Mouse (Mus musculus): Measurements from ENCODE around the gene Gm9817. TPM values are rescaled to one million over a fixed set of nuclear protein-coding genes. Genes with fewer than 3 reads are reported as not detected.

The Gm9817 gene
- polyA plus RNA-seq, 1 experiment from 2014 or later: 0.06 TPM

DNA sequence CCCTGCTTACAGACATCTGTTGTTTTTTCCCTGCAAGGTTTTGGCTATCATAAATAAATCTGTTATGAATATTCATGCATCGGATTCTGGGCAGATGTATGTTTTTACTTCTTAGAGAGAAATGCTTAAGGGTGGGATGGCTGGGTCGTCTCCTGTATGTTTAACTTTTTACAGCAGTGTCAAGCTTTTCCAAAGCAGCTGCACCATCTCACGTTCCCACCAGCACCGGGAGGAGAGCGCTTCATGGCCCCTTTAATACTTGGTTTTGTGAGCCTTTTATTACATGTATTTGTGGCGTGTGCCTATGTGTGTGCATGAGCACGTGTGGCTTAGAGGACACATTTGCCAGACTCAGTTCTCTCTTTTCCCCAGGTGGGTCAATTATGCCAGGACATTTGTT lies 37.8 kb upstream of the Gm9817 start:
- Histone ChIP-seq H3K9me3 (ENCODE audit: control insufficient read depth, low read length) (no peaks in the 10 kb centered on the region), H3K27me3 (replicated peaks; ENCODE audit: control insufficient read depth, insufficient read depth, low read length) (no peaks in the 10 kb centered on the region), H3K9ac (ENCODE audit: low read depth, low read length) (no peak overlapping the region), H3K36me3 (ENCODE audit: control insufficient read depth, insufficient read depth, low read length) (no peaks in the 10 kb centered on the region), H3K4me2 (ENCODE audit: low read length) (no peak overlapping the region), H3K4me3 (ENCODE audit: low read length) (no peak overlapping the region), H3K27ac (ENCODE audit: low read depth, low read length) (no peak overlapping the region), H3K4me1 (ENCODE audit: control insufficient read depth, insufficient read depth, low read depth, low read length) (no peaks in the 10 kb centered on the region)
- 76% methylated on average over 7 of the region's 7 CpGs for WGBS
- no peak for ATAC-seq

DNA sequence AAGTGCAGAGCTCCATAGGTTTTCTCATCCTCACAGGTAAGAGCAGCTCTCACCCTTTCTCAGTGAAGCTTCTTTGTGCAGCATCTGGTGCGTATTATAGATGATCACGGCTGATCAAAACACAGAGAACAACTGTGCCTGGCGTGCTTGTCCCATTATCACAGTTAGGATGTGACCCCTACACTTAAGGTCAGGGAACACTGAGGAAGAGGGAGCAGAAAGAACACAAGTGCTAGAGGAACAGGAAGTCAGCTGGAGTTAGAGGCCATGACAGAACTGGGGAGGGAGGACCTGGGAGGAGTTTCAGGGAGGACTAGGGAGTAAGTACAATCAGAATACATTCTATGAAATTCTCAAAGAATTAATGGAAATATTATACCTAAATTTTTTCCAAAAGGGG lies 35.0 kb upstream of the Gm9817 start:
- Histone ChIP-seq H3K9ac (ENCODE audit: low read depth, low read length) (no peak overlapping the region), H3K27ac (ENCODE audit: low read depth, low read length) (no peak overlapping the region), H3K4me1 (ENCODE audit: control insufficient read depth, insufficient read depth, low read depth, low read length) (no peaks in the 10 kb centered on the region), H3K4me3 (ENCODE audit: low read length) (no peak overlapping the region), H3K4me2 (ENCODE audit: low read length) (no peak overlapping the region), H3K27me3 (replicated peaks; ENCODE audit: control insufficient read depth, insufficient read depth, low read length) (no peaks in the 10 kb centered on the region), H3K36me3 (ENCODE audit: control insufficient read depth, insufficient read depth, low read length) (no peaks in the 10 kb centered on the region), H3K9me3 (ENCODE audit: control insufficient read depth, low read length) (no peaks in the 10 kb centered on the region)
- ATAC-seq: no peak
- WGBS: 90% methylated on average over 3 of the region's 3 CpGs

DNA sequence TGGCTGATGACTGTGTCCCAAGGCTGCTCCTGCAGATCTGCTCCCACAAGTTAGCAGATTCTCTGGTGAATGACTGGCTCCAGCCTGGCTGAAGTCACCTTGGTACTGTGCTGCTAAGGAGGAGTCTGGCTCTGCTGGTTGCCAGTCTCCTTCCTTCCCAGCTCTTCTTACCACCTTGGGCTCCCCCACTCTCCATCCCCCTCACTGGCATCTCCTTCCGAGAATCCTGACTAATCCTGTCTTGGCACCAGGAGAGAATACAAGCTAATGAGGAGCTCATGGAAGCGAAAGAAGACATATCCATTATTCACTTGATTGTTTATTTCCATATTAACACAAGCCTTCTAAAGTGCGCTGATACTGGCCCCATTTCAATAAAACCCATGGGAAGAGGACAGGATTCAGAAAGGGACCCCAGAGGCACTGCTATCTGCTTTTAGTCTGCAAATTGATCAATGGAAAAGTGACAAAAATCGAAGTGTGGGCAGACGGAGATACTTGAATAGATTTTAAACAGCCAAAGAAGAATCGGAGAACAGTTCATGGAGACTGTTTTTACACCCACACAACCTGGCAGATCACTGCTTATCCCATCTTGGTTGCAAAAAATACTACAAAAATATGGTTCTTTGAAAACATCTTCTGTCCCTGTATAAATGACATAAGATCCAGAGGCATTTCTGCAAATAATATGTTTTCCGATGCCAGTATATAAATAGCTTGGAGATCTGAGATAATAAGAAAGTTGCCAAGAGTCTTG lies 29.1 kb upstream of the Gm9817 start:
- 67% methylated on average over 7 of the region's 7 CpGs for WGBS

DNA sequence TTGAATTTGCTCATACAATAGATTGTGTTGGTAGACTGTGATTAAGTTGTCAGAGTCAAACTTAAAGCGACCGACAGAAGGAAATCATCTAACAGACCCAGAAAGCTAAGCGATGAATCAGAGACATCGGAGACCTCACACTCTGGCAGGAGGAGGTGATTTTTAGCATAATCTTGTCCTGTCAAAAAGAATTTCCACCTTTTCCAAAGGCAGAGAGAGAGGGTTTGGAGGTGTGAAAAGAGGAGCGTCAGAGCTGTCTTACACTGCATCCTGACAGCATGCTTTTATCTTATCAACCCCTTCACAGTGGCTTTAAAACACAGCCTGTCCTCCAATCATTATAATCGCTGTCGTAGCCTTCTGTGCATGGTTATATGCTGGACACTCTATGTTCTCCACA lies 25.7 kb upstream of the Gm9817 start:
- Histone ChIP-seq H3K27me3 (replicated peaks; ENCODE audit: control insufficient read depth, insufficient read depth, low read length) (no peaks in the 10 kb centered on the region), H3K4me2 (ENCODE audit: low read length) (no peak overlapping the region), H3K9ac (ENCODE audit: low read depth, low read length) (no peak overlapping the region), H3K27ac (ENCODE audit: low read depth, low read length) (no peak overlapping the region), H3K4me1 (ENCODE audit: control insufficient read depth, insufficient read depth, low read depth, low read length) (no peaks in the 10 kb centered on the region), H3K4me3 (ENCODE audit: low read length) (no peak overlapping the region), H3K9me3 (ENCODE audit: control insufficient read depth, low read length) (no peaks in the 10 kb centered on the region), H3K36me3 (ENCODE audit: control insufficient read depth, insufficient read depth, low read length) (no peaks in the 10 kb centered on the region)
- WGBS: 76% methylated on average over 7 of the region's 7 CpGs
- no peak for ATAC-seq

More for the DNA sequence above, 29.1 kb upstream of the Gm9817 start:
- Histone ChIP-seq H3K36me3 (ENCODE audit: control insufficient read depth, insufficient read depth, low read length) (no peaks in the 10 kb centered on the region), H3K4me1 (ENCODE audit: control insufficient read depth, insufficient read depth, low read depth, low read length) (no peaks in the 10 kb centered on the region), H3K9ac (ENCODE audit: low read depth, low read length) (no peak overlapping the region), H3K27me3 (replicated peaks; ENCODE audit: control insufficient read depth, insufficient read depth, low read length) (no peaks in the 10 kb centered on the region), H3K4me3 (ENCODE audit: low read length) (no peak overlapping the region), H3K4me2 (ENCODE audit: low read length) (no peak overlapping the region), H3K9me3 (ENCODE audit: control insufficient read depth, low read length) (no peaks in the 10 kb centered on the region), H3K27ac (ENCODE audit: low read depth, low read length) (no peak overlapping the region)
- ATAC-seq: no peak

DNA sequence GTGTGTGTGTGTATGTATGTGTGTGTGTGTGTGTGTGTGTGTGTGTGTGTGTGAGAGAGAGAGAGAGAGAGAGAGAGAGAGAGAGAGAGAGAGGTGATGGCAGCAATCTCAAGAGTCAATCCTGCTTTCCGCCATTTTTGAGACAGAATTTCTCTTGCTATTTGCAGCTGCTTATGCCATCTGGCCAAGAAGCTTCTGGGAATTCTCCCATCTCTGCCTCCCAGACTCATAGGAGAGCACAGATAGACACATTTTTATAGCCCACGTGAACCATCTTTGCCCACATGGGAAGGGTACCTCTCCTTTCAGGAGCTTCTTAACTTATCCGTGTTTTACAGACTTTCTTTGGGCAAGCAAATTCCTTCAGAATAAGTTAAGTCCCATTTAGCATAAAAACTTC lies 24.6 kb upstream of the Gm9817 start:
- H3K27me3 ChIP-seq (replicated peaks; ENCODE audit: control insufficient read depth, insufficient read depth, low read length): no peaks in the 10 kb centered on the region
- no peaks in the 10 kb centered on the region for H3K4me1 ChIP-seq (ENCODE audit: control insufficient read depth, insufficient read depth, low read depth, low read length)
- no peaks in the 10 kb centered on the region for H3K36me3 ChIP-seq (ENCODE audit: control insufficient read depth, insufficient read depth, low read length)
- no peak overlapping the region for H3K27ac ChIP-seq (ENCODE audit: low read depth, low read length)
- ATAC-seq: no peak
- no peak overlapping the region for H3K4me2 ChIP-seq (ENCODE audit: low read length)
- H3K4me3 ChIP-seq (ENCODE audit: low read length): no peak overlapping the region
- H3K9me3 ChIP-seq (ENCODE audit: control insufficient read depth, low read length): no peaks in the 10 kb centered on the region
- 76% methylated on average over 3 of the region's 3 CpGs for WGBS
- no peak overlapping the region for H3K9ac ChIP-seq (ENCODE audit: low read depth, low read length)

DNA sequence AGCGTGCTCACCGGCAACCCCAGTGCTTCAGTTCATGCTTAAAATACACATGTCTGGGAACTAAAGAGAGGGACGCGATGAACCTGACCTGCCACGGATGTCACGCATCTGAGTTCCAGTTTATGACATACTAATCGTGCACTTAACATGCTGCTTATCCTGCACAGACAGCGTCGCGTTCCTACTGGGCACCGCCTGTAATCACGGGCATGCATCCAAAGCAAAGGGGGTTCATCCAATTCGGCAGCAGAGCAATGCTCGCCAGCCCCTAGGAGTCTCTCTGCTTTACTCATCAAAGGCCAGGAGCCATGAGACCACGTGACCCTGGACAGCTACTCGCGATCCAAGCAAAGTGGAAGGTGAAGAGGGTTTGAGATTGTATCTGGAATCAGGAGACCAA lies 19.3 kb upstream of the Gm9817 start:
- no peak overlapping the region for H3K4me3 ChIP-seq (ENCODE audit: low read length)
- WGBS: 79% methylated on average over 17 of the region's 17 CpGs
- H3K36me3 ChIP-seq (ENCODE audit: control insufficient read depth, insufficient read depth, low read length): no peaks in the 10 kb centered on the region
- H3K4me2 ChIP-seq (ENCODE audit: low read length): no peak overlapping the region
- no peaks in the 10 kb centered on the region for H3K9me3 ChIP-seq (ENCODE audit: control insufficient read depth, low read length)
- H3K4me1 ChIP-seq (ENCODE audit: control insufficient read depth, insufficient read depth, low read depth, low read length): no peaks in the 10 kb centered on the region
- no peak for ATAC-seq
- H3K27me3 ChIP-seq (replicated peaks; ENCODE audit: control insufficient read depth, insufficient read depth, low read length): no peaks in the 10 kb centered on the region
- no peak overlapping the region for H3K9ac ChIP-seq (ENCODE audit: low read depth, low read length)
- no peak overlapping the region for H3K27ac ChIP-seq (ENCODE audit: low read depth, low read length)

DNA sequence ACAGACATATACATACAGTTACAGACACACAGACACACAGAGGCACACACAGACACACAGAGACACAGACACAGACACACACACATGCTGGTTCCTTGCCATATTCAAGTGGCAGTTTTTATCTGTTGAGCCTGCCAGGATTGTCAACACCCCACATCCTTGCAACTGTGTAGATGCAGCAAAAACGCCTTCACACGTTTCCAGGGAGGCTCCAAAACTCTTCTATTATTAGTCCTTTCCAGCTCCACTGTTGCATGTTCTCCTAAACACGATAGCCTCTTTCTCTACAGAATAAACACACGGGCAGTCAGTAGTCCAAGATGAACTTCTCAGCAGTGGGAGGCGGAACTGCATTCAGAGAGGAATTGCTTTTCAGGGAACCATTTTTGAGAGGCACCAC lies 15.3 kb upstream of the Gm9817 start:
- Histone ChIP-seq H3K27me3 (replicated peaks; ENCODE audit: control insufficient read depth, insufficient read depth, low read length) (no peaks in the 10 kb centered on the region), H3K27ac (ENCODE audit: low read depth, low read length) (no peak overlapping the region), H3K4me3 (ENCODE audit: low read length) (no peak overlapping the region), H3K36me3 (ENCODE audit: control insufficient read depth, insufficient read depth, low read length) (no peaks in the 10 kb centered on the region), H3K4me1 (ENCODE audit: control insufficient read depth, insufficient read depth, low read depth, low read length) (no peaks in the 10 kb centered on the region), H3K4me2 (ENCODE audit: low read length) (no peak overlapping the region), H3K9ac (ENCODE audit: low read depth, low read length) (no peak overlapping the region), H3K9me3 (ENCODE audit: control insufficient read depth, low read length) (no peaks in the 10 kb centered on the region)
- ATAC-seq: no peak
- 71% methylated on average over 5 of the region's 5 CpGs for WGBS

DNA sequence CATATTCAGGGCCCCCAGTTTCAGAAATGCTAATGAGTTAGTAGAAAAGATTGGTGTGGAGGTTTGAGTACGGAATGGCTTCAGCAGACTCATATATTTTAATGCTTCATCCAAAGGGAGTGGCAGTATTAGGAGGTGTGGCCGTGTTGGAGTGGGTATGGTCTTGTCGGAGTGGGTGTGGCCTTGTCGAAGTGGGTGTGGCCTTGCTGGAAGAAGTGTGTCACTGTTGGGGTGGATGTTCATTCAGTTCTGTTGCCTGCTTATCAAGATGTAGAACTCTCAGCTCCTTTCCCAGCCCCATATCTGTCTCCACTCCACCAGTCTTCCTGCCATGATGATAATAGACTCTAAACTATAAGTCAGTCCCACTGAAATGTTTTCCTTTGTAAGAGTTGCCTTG lies 13.5 kb upstream of the Gm9817 start:
- ATAC-seq: no peak
- no peaks in the 10 kb centered on the region for H3K4me1 ChIP-seq (ENCODE audit: control insufficient read depth, insufficient read depth, low read depth, low read length)
- H3K27me3 ChIP-seq (replicated peaks; ENCODE audit: control insufficient read depth, insufficient read depth, low read length): no peaks in the 10 kb centered on the region
- 88% methylated on average over 4 of the region's 4 CpGs for WGBS
- H3K9ac ChIP-seq (ENCODE audit: low read depth, low read length): no peak overlapping the region
- no peak overlapping the region for H3K27ac ChIP-seq (ENCODE audit: low read depth, low read length)
- no peaks in the 10 kb centered on the region for H3K36me3 ChIP-seq (ENCODE audit: control insufficient read depth, insufficient read depth, low read length)
- H3K9me3 ChIP-seq (ENCODE audit: control insufficient read depth, low read length): no peaks in the 10 kb centered on the region
- H3K4me2 ChIP-seq (ENCODE audit: low read length): no peak overlapping the region
- no peak overlapping the region for H3K4me3 ChIP-seq (ENCODE audit: low read length)

DNA sequence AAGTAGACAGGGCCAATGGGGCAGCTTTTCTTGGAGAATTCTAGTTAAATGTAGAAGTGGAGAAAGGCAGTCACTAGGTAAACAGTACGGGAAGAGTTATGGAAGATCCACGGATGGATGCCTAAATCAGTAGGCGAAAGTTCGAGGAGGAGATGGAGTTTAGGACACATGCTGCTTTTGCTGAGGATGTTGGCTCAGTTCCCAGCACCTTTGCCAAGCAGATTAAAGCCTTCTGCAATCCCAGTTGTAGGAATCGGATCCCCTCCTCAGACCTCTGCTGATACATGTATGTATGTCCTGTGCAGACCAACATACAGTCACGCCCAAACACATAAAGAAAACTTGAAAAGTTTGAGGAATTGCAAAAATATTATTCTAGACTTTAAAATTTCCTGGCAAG lies 8.1 kb upstream of the Gm9817 start:
- no peak overlapping the region for H3K4me2 ChIP-seq (ENCODE audit: low read length)
- ATAC-seq: no peak
- H3K4me1 ChIP-seq (ENCODE audit: control insufficient read depth, insufficient read depth, low read depth, low read length): no peaks in the 10 kb centered on the region
- no peaks in the 10 kb centered on the region for H3K27me3 ChIP-seq (replicated peaks; ENCODE audit: control insufficient read depth, insufficient read depth, low read length)
- H3K9me3 ChIP-seq (ENCODE audit: control insufficient read depth, low read length): no peaks in the 10 kb centered on the region
- no peak overlapping the region for H3K9ac ChIP-seq (ENCODE audit: low read depth, low read length)
- no peak overlapping the region for H3K27ac ChIP-seq (ENCODE audit: low read depth, low read length)
- no peaks in the 10 kb centered on the region for H3K36me3 ChIP-seq (ENCODE audit: control insufficient read depth, insufficient read depth, low read length)
- WGBS: 60% methylated on average over 6 of the region's 6 CpGs
- no peak overlapping the region for H3K4me3 ChIP-seq (ENCODE audit: low read length)

DNA sequence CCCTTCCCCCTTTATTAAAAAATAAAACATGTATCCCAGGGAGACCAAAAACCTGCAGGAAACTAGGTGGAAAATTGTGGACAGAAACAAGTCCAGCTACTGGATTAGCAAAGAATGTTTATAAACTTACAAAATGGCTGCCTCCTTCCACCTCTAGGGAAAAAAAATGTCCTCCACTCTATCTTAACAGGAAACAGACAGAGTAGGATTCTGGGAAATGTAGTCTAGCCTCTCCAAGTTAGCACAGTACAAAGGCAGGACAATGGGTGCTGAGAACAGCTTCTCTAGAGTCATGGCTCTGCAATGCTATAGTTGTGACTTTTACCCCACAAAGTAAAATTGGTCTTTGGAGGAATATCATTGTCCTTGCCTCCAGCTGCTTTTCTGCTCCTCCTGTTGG lies 3.5 kb upstream of the Gm9817 start:
- no peak overlapping the region for H3K9ac ChIP-seq (ENCODE audit: low read depth, low read length)
- no peak overlapping the region for H3K27ac ChIP-seq (ENCODE audit: low read depth, low read length)
- no peaks in the 10 kb centered on the region for H3K27me3 ChIP-seq (replicated peaks; ENCODE audit: control insufficient read depth, insufficient read depth, low read length)
- H3K4me1 ChIP-seq (ENCODE audit: control insufficient read depth, insufficient read depth, low read depth, low read length): no peaks in the 10 kb centered on the region
- no peaks in the 10 kb centered on the region for H3K36me3 ChIP-seq (ENCODE audit: control insufficient read depth, insufficient read depth, low read length)
- H3K4me2 ChIP-seq (ENCODE audit: low read length): no peak overlapping the region
- H3K9me3 ChIP-seq (ENCODE audit: control insufficient read depth, low read length): 0 out of 2 replicates have a peak, but pooled peaks cover 2% of the 10 kb centered on the region
- no peak overlapping the region for H3K4me3 ChIP-seq (ENCODE audit: low read length)
- no peak for ATAC-seq

All from hindbrain, embryonic 16.5 days (tissue).